In the genomic region with DNA sequence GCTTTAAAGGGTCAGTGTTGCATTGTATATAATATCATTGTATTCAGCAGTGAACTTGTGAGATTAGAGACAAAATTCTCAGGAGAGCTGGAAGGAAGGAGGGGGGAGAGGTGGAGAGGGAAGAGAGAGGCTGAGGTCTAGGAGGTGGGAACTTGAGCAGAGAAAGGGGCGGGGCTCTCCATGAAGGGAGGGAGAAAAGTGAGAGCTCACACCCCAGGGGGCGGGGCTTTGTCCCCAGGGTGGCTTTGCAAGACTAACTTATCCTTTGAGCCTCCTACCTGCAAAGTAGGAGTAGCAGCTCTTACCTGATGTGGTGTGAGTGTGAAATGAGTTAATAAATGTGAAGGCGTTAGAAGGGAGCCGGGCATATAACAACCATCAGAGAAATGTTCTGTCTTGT, we compare ENCODE assay signal across 9 mouse cellular contexts. TPM values are rescaled to one million over a fixed set of nuclear protein-coding genes. Genes with fewer than 3 reads are reported as not detected.
DNase-seq lines count a peak whose midpoint lies in the region; ATAC-seq lines count a peak whose summit lies in the region.
"Had no signal": no experiment of that assay in that cellular context is flagged by ENCODE, and none has a peak within 500 bp of the region (broad histone marks: within the 10 kb centered on the region; RNA-seq: fewer than 3 reads in every experiment).

No protein-coding gene starts in this region.

- no peak overlapping the region for H3K27ac ChIP-seq in heart, embryonic 16.5 days (ENCODE audit: low read length)
- peak overlapping the region; percentile 24; the same call in 1 of the 2 replicates for H3K27ac ChIP-seq in kidney, embryonic 16.5 days (ENCODE audit: low read length)
- H3K27ac ChIP-seq in forebrain, embryonic 16.5 days (ENCODE audit: low read length) = no peak overlapping the region
- H3K27ac ChIP-seq in forebrain, embryonic 15.5 days (replicated peaks) = no peak overlapping the region

- intact Hi-C loops in heart, postnatal 36 days (cut with DNase I) = no loop called here

- H3K36me3 ChIP-seq in heart, embryonic 16.5 days (ENCODE audit: control insufficient read depth, insufficient read depth) = no peaks in the 10 kb centered on the region
- no peaks in the 10 kb centered on the region for H3K36me3 ChIP-seq in kidney, embryonic 16.5 days (ENCODE audit: insufficient read depth, low read length)
- H3K36me3 ChIP-seq in forebrain, embryonic 16.5 days (ENCODE audit: control insufficient read depth, insufficient read depth) = no peaks in the 10 kb centered on the region
- no peaks in the 10 kb centered on the region for H3K36me3 ChIP-seq in forebrain, embryonic 15.5 days

- H3K4me3 ChIP-seq in heart, embryonic 16.5 days (ENCODE audit: low read length) = no peak overlapping the region
- no peak overlapping the region for H3K4me3 ChIP-seq in kidney, embryonic 16.5 days (ENCODE audit: low read length)
- no peak overlapping the region for H3K4me3 ChIP-seq in forebrain, embryonic 16.5 days (replicated peaks; ENCODE audit: low read length)
- H3K4me3 ChIP-seq in forebrain, embryonic 15.5 days = no peak overlapping the region

- H3K4me2 ChIP-seq in heart, embryonic 16.5 days (ENCODE audit: low read depth, low read length) = no peak overlapping the region
- no peak overlapping the region for H3K4me2 ChIP-seq in kidney, embryonic 16.5 days (replicated peaks; ENCODE audit: low read depth, low read length)
- H3K4me2 ChIP-seq in forebrain, embryonic 16.5 days (ENCODE audit: low read length) = no peak overlapping the region
- no peak overlapping the region for H3K4me2 ChIP-seq in forebrain, embryonic 15.5 days (replicated peaks)

- ATAC-seq in heart, embryonic 16.5 days (replicated peaks; ENCODE audit: extremely low read depth, insufficient read depth, low FRiP score) = 0 out of 2 replicates have a peak, but pooled peaks have one; percentile 35
- peak; percentile 37; the same call in 1 of the 2 replicates for ATAC-seq in kidney, embryonic 16.5 days (ENCODE audit: low FRiP score, low TSS enrichment)
- peak; percentile 61 for ATAC-seq in megakaryocyte progenitor cell, adult 5-6 weeks (replicated peaks; ENCODE audit: poor library complexity)
- no peak for ATAC-seq in forebrain, embryonic 16.5 days
- no peak for ATAC-seq in frontal cortex, adult (ENCODE audit: low TSS enrichment)
- no peak for ATAC-seq in forebrain, embryonic 15.5 days (replicated peaks)

- no peaks in the 10 kb centered on the region for H3K27me3 ChIP-seq in heart, embryonic 16.5 days (ENCODE audit: control insufficient read depth, insufficient read depth, low read length)
- H3K27me3 ChIP-seq in kidney, embryonic 16.5 days (ENCODE audit: insufficient read depth, low read length) = peaks cover 1% of the 10 kb centered on the region; the same call in 1 of the 2 replicates
- H3K27me3 ChIP-seq in forebrain, embryonic 16.5 days (replicated peaks; ENCODE audit: control insufficient read depth, insufficient read depth, low read length) = no peaks in the 10 kb centered on the region
- no peaks in the 10 kb centered on the region for H3K27me3 ChIP-seq in forebrain, embryonic 15.5 days

- H3K9me3 ChIP-seq in heart, embryonic 16.5 days (replicated peaks; ENCODE audit: control insufficient read depth, low read length) = no peaks in the 10 kb centered on the region
- no peaks in the 10 kb centered on the region for H3K9me3 ChIP-seq in kidney, embryonic 16.5 days (ENCODE audit: low read length)
- no peaks in the 10 kb centered on the region for H3K9me3 ChIP-seq in forebrain, embryonic 16.5 days (ENCODE audit: control insufficient read depth, low read length)
- H3K9me3 ChIP-seq in forebrain, embryonic 15.5 days = no peaks in the 10 kb centered on the region
- H3K9me3 ChIP-seq: megakaryocyte, embryonic 14.5 days had no signal

- 21% methylated on average over 4 of the region's 4 CpGs for WGBS in heart, embryonic 16.5 days
- WGBS in kidney, embryonic 16.5 days = 14% methylated on average over 4 of the region's 4 CpGs
- 24% methylated on average over 4 of the region's 4 CpGs for WGBS in forebrain, embryonic 16.5 days
- 38% methylated on average over 4 of the region's 4 CpGs for whole genome bisulfite sequencing in forebrain, embryonic 15.5 days

- 0 out of 2 replicates have a peak, but pooled peaks cover 2% of the 10 kb centered on the region for H3K4me1 ChIP-seq in heart, embryonic 16.5 days (ENCODE audit: control insufficient read depth, insufficient read depth, low read length)
- peaks cover 15% of the 10 kb centered on the region for H3K4me1 ChIP-seq in kidney, embryonic 16.5 days (ENCODE audit: insufficient read depth, low read length)
- peaks cover 4% of the 10 kb centered on the region for H3K4me1 ChIP-seq in forebrain, embryonic 16.5 days (replicated peaks; ENCODE audit: control insufficient read depth, insufficient read depth, low read length)
- H3K4me1 ChIP-seq in forebrain, embryonic 15.5 days = peaks cover 4% of the 10 kb centered on the region

- DNase-seq in heart, postnatal 36 days = no peak
- DNase-seq in ZHBTc4 (ENCODE audit: low read depth, low spot score) = peak; percentile 93

- H3K9ac ChIP-seq in heart, embryonic 16.5 days (ENCODE audit: low read length) = no peak overlapping the region
- H3K9ac ChIP-seq in kidney, embryonic 16.5 days (replicated peaks; ENCODE audit: low read length) = no peak overlapping the region
- no peak overlapping the region for H3K9ac ChIP-seq in forebrain, embryonic 16.5 days (replicated peaks; ENCODE audit: low read depth, low read length)
- no peak overlapping the region for H3K9ac ChIP-seq in forebrain, embryonic 15.5 days (replicated peaks)

RNA-seq across cellular contexts. Expression of a gene that starts 15.3 kb away (rescaled TPM):
- 17.3 and 18.2 TPM in 2 replicates for polyA plus RNA-seq in heart, embryonic 16.5 days (2015; fragmentation: Nextera tagmentation; extraction: Ambion mirVana)
- 10 to 100 TPM; 26.1 to 29.1 TPM for total RNA-seq in heart, postnatal 36 days (2021)
- 26.0 and 31.3 TPM in 2 replicates for polyA plus RNA-seq in kidney, embryonic 16.5 days (2015; fragmentation: Nextera tagmentation; extraction: Ambion mirVana)
- 10.4 and 11.7 TPM in 2 replicates for total RNA-seq in megakaryocyte progenitor cell, adult 5-6 weeks (2015)
- total RNA-seq in megakaryocyte progenitor cell, adult 5-6 weeks (2017) = 1.8 and 2.9 TPM in 2 replicates
- polyA plus RNA-seq in forebrain, embryonic 16.5 days (2015; fragmentation: Nextera tagmentation; extraction: Ambion mirVana) = 48.4 and 52.8 TPM in 2 replicates
- polyA plus RNA-seq in forebrain, embryonic 15.5 days (2015; fragmentation: Nextera tagmentation; extraction: Ambion mirVana) = 56.6 and 58.9 TPM in 2 replicates

RNA-seq across cellular contexts. Expression of a gene that starts 30.7 kb away (rescaled TPM):
- polyA plus RNA-seq in heart, embryonic 16.5 days (2015; fragmentation: Nextera tagmentation; extraction: Ambion mirVana) = 39.6 and 45.2 TPM in 2 replicates
- 10 to 100 TPM; 23.3 to 29.6 TPM for total RNA-seq in heart, postnatal 36 days (2021)
- polyA plus RNA-seq in kidney, embryonic 16.5 days (2015; fragmentation: Nextera tagmentation; extraction: Ambion mirVana) = 46.5 and 47.7 TPM in 2 replicates
- total RNA-seq in megakaryocyte progenitor cell, adult 5-6 weeks (2015) = 0.07 and 0.42 TPM in 2 replicates
- total RNA-seq in megakaryocyte progenitor cell, adult 5-6 weeks (2017) = 0.12 TPM in 1 of 2 replicates, not detected in the other
- 5.9 and 6.2 TPM in 2 replicates for polyA plus RNA-seq in forebrain, embryonic 16.5 days (2015; fragmentation: Nextera tagmentation; extraction: Ambion mirVana)
- 5.9 and 6.7 TPM in 2 replicates for polyA plus RNA-seq in forebrain, embryonic 15.5 days (2015; fragmentation: Nextera tagmentation; extraction: Ambion mirVana)

RNA-seq across cellular contexts. Expression of a gene that starts 33.3 kb away (rescaled TPM):
- polyA plus RNA-seq in heart, embryonic 16.5 days (2015; fragmentation: Nextera tagmentation; extraction: Ambion mirVana) = 25.4 and 27.6 TPM in 2 replicates
- 10 to 100 TPM; 29.6 to 31.8 TPM for total RNA-seq in heart, postnatal 36 days (2021)
- 34.0 and 37.3 TPM in 2 replicates for polyA plus RNA-seq in kidney, embryonic 16.5 days (2015; fragmentation: Nextera tagmentation; extraction: Ambion mirVana)
- 15.4 and 16.6 TPM in 2 replicates for total RNA-seq in megakaryocyte progenitor cell, adult 5-6 weeks (2015)
- total RNA-seq in megakaryocyte progenitor cell, adult 5-6 weeks (2017) = 34.2 and 50.3 TPM in 2 replicates
- 42.5 and 44.2 TPM in 2 replicates for polyA plus RNA-seq in forebrain, embryonic 16.5 days (2015; fragmentation: Nextera tagmentation; extraction: Ambion mirVana)
- 44.3 and 45.9 TPM in 2 replicates for polyA plus RNA-seq in forebrain, embryonic 15.5 days (2015; fragmentation: Nextera tagmentation; extraction: Ambion mirVana)

RNA-seq across cellular contexts. Expression of a gene that starts 33.5 kb away (rescaled TPM):
- polyA plus RNA-seq in heart, embryonic 16.5 days (2015; fragmentation: Nextera tagmentation; extraction: Ambion mirVana) = 134 and 135 TPM in 2 replicates
- 100 to 1,000 TPM; 101 to 103 TPM for total RNA-seq in heart, postnatal 36 days (2021)
- 142 and 150 TPM in 2 replicates for polyA plus RNA-seq in kidney, embryonic 16.5 days (2015; fragmentation: Nextera tagmentation; extraction: Ambion mirVana)
- 114 and 125 TPM in 2 replicates for total RNA-seq in megakaryocyte progenitor cell, adult 5-6 weeks (2015)
- 146 and 205 TPM in 2 replicates for total RNA-seq in megakaryocyte progenitor cell, adult 5-6 weeks (2017)
- polyA plus RNA-seq in forebrain, embryonic 16.5 days (2015; fragmentation: Nextera tagmentation; extraction: Ambion mirVana) = 79.2 and 86.1 TPM in 2 replicates
- polyA plus RNA-seq in forebrain, embryonic 15.5 days (2015; fragmentation: Nextera tagmentation; extraction: Ambion mirVana) = 89.4 and 91.9 TPM in 2 replicates

RNA-seq across cellular contexts. Expression of a gene that starts 59.5 kb away (rescaled TPM):
- 13.3 and 19.8 TPM in 2 replicates for polyA plus RNA-seq in heart, embryonic 16.5 days (2015; fragmentation: Nextera tagmentation; extraction: Ambion mirVana)
- 10 to 100 TPM; 21.8 to 22.8 TPM for total RNA-seq in heart, postnatal 36 days (2021)
- 58.6 and 67.2 TPM in 2 replicates for polyA plus RNA-seq in kidney, embryonic 16.5 days (2015; fragmentation: Nextera tagmentation; extraction: Ambion mirVana)
- total RNA-seq in megakaryocyte progenitor cell, adult 5-6 weeks (2015) = 17.0 and 22.4 TPM in 2 replicates
- total RNA-seq in megakaryocyte progenitor cell, adult 5-6 weeks (2017) = 19.9 and 38.2 TPM in 2 replicates
- polyA plus RNA-seq in forebrain, embryonic 16.5 days (2015; fragmentation: Nextera tagmentation; extraction: Ambion mirVana) = 132 and 146 TPM in 2 replicates
- polyA plus RNA-seq in forebrain, embryonic 15.5 days (2015; fragmentation: Nextera tagmentation; extraction: Ambion mirVana) = 127 and 138 TPM in 2 replicates

Comparison
In these comparisons a context has a peak if more than half of its experiments do, and no peak if none do; other contexts are left out.
1. ATAC-seq: peak in heart, embryonic 16.5 days (single experiment), kidney, embryonic 16.5 days (single experiment) and megakaryocyte progenitor cell, adult 5-6 weeks (single experiment); none in forebrain, embryonic 16.5 days (single experiment), frontal cortex, adult (single experiment) and forebrain, embryonic 15.5 days (single experiment).